Mouse (Mus musculus): ENCODE measurements around the gene Ryr1.
A peak's percentile ranks its signal among the peaks of the same experiment; 100 is the strongest.

The Ryr1 gene

GRCm38 (mm10) chr7:29124970-29125369, at the start of gene Ryr1:
Ryr1 (minus strand) TSS chr7:29125179.
- peak; percentile 49 to 71 for DNase-seq

- DNase-seq: no peak
Measured at GRCm38 (mm10) chr7:29172390-29173016, 47.5 kb upstream of the Ryr1 start.

GRCm38 (mm10) chr7:29171562-29172097, 46.7 kb upstream of the Ryr1 start:
- no peak for DNase-seq

- DNase-seq: peak in 1 of 2 experiments; percentile 30
Measured at GRCm38 (mm10) chr7:29170755-29171561, 46.0 kb upstream of the Ryr1 start.

- peak; percentile 93 to 95 for DNase-seq
Measured at GRCm38 (mm10) chr7:29170066-29170754, 45.2 kb upstream of the Ryr1 start, which contains the start of the genes Ggn and Spred3. Ggn (plus strand) TSS chr7:29170210. Spred3 (minus strand) TSS chr7:29170411.

GRCm38 (mm10) chr7:29169231-29170065, 44.5 kb upstream of the Ryr1 start:
- DNase-seq: peak; percentile 84 to 86

GRCm38 (mm10) chr7:29168791-29169230, 43.8 kb upstream of the Ryr1 start:
- DNase-seq: no peak

- DNase-seq: no peak
Measured at GRCm38 (mm10) chr7:29168121-29168695, 43.2 kb upstream of the Ryr1 start.

- no peak for DNase-seq
Measured at GRCm38 (mm10) chr7:29167656-29168055, 42.7 kb upstream of the Ryr1 start.

GRCm38 (mm10) chr7:29162750-29163525, 38.0 kb upstream of the Ryr1 start:
- peak; percentile 84 to 88 for DNase-seq

GRCm38 (mm10) chr7:29162294-29162693, 37.3 kb upstream of the Ryr1 start:
- DNase-seq: no peak

- no peak for DNase-seq
Measured at GRCm38 (mm10) chr7:29158264-29158663, 33.3 kb upstream of the Ryr1 start.

GRCm38 (mm10) chr7:29155838-29156782, 31.1 kb upstream of the Ryr1 start, which contains the start of gene Fam98c:
Fam98c (minus strand) TSS chr7:29156234.
- DNase-seq: peak; percentile 90 to 94

GRCm38 (mm10) chr7:29155196-29155837, 30.3 kb upstream of the Ryr1 start:
- peak; percentile 93 to 97 for DNase-seq

GRCm38 (mm10) chr7:29154018-29154720, 29.2 kb upstream of the Ryr1 start:
- peak in 1 of 2 experiments; percentile 17 for DNase-seq

GRCm38 (mm10) chr7:29151486-29151885, 26.5 kb upstream of the Ryr1 start:
- no peak for DNase-seq

- DNase-seq: peak; percentile 49 to 67
Measured at GRCm38 (mm10) chr7:29148771-29149170, 23.8 kb upstream of the Ryr1 start.

GRCm38 (mm10) chr7:29146625-29147367, 21.8 kb upstream of the Ryr1 start:
- no peak for DNase-seq

Measured in kidney, postnatal 36 days (tissue).